Mouse (Mus musculus): ENCODE measurements around the gene Gpm6a. TPM values are rescaled to one million over a fixed set of nuclear protein-coding genes. Genes with fewer than 3 reads are reported as not detected.

The Gpm6a gene
- total RNA-seq (2014; fragmentation: Nextera tagmentation) = not detected in 2 replicates
- not detected in 2 replicates for total RNA-seq (2017)

- no peak for ATAC-seq (replicated peaks; ENCODE audit: poor library complexity, severe bottlenecking)
These were observed at the start of gene Gpm6a for GRCm38 (mm10) chr8:54954741-54955455. Gene Gpm6a, plus strand, starts transcription at chr8:54954843.

- ATAC-seq (replicated peaks; ENCODE audit: poor library complexity, severe bottlenecking) = no peak
These were observed 41.8 kb upstream of the Gpm6a start for GRCm38 (mm10) chr8:54912891-54913290.

- ATAC-seq (replicated peaks; ENCODE audit: poor library complexity, severe bottlenecking) = no peak
These were observed 36.9 kb upstream of the Gpm6a start for GRCm38 (mm10) chr8:54917710-54918109.

GRCm38 (mm10) chr8:54922160-54922855 is 32.3 kb upstream of the Gpm6a start:
- ATAC-seq (replicated peaks; ENCODE audit: poor library complexity, severe bottlenecking) = no peak

GRCm38 (mm10) chr8:54924936-54925335 is 29.7 kb upstream of the Gpm6a start:
- no peak for ATAC-seq (replicated peaks; ENCODE audit: poor library complexity, severe bottlenecking)

GRCm38 (mm10) chr8:54932306-54932705 is 22.3 kb upstream of the Gpm6a start:
- no peak for ATAC-seq (replicated peaks; ENCODE audit: poor library complexity, severe bottlenecking)

GRCm38 (mm10) chr8:54953351-54953750 is 1.3 kb upstream of the Gpm6a start:
- no peak for ATAC-seq (replicated peaks; ENCODE audit: poor library complexity, severe bottlenecking)

- ATAC-seq (replicated peaks; ENCODE audit: poor library complexity, severe bottlenecking) = no peak
These were observed 613 bp upstream of the Gpm6a start for GRCm38 (mm10) chr8:54954030-54954429.

GRCm38 (mm10) chr8:54955456-54955800 is 785 bp downstream of the Gpm6a start:
- ATAC-seq (replicated peaks; ENCODE audit: poor library complexity, severe bottlenecking) = no peak

- ATAC-seq (replicated peaks; ENCODE audit: poor library complexity, severe bottlenecking) = no peak
These were observed 1.4 kb downstream of the Gpm6a start for GRCm38 (mm10) chr8:54955935-54956573.

GRCm38 (mm10) chr8:54956787-54957186 is 2.1 kb downstream of the Gpm6a start:
- ATAC-seq (replicated peaks; ENCODE audit: poor library complexity, severe bottlenecking) = no peak

- no peak for ATAC-seq (replicated peaks; ENCODE audit: poor library complexity, severe bottlenecking)
These were observed 2.9 kb downstream of the Gpm6a start for GRCm38 (mm10) chr8:54957506-54957905.

GRCm38 (mm10) chr8:54961571-54961970 is 6.9 kb downstream of the Gpm6a start:
- ATAC-seq (replicated peaks; ENCODE audit: poor library complexity, severe bottlenecking) = no peak

GRCm38 (mm10) chr8:54975020-54975419 is 20.4 kb downstream of the Gpm6a start:
- ATAC-seq (replicated peaks; ENCODE audit: poor library complexity, severe bottlenecking) = no peak

- ATAC-seq (replicated peaks; ENCODE audit: poor library complexity, severe bottlenecking) = no peak
These were observed 20.9 kb downstream of the Gpm6a start for GRCm38 (mm10) chr8:54975506-54975905.

GRCm38 (mm10) chr8:54975927-54976326 is 21.3 kb downstream of the Gpm6a start:
- ATAC-seq (replicated peaks; ENCODE audit: poor library complexity, severe bottlenecking) = no peak

- no peak for ATAC-seq (replicated peaks; ENCODE audit: poor library complexity, severe bottlenecking)
These were observed 22.0 kb downstream of the Gpm6a start for GRCm38 (mm10) chr8:54976663-54977062.

GRCm38 (mm10) chr8:54986791-54987190 is 32.1 kb downstream of the Gpm6a start:
- no peak for ATAC-seq (replicated peaks; ENCODE audit: poor library complexity, severe bottlenecking)

- ATAC-seq (replicated peaks; ENCODE audit: poor library complexity, severe bottlenecking) = no peak
These were observed 34.5 kb downstream of the Gpm6a start for GRCm38 (mm10) chr8:54989093-54989492.

GRCm38 (mm10) chr8:54991840-54992609 is 37.4 kb downstream of the Gpm6a start:
- no peak for ATAC-seq (replicated peaks; ENCODE audit: poor library complexity, severe bottlenecking)

GRCm38 (mm10) chr8:54995662-54996061 is 41.0 kb downstream of the Gpm6a start:
- ATAC-seq (replicated peaks; ENCODE audit: poor library complexity, severe bottlenecking) = no peak

Data from granulocyte monocyte progenitor cell, adult 5-6 weeks (primary cell).